Mouse (Mus musculus): ENCODE data around the gene Man1c1.

GRCm38 (mm10) chr4:134734629-134735081 is 30.6 kb upstream of the Man1c1 start:
- TF ChIP-seq CTCF (IDR thresholded peaks at IDR 0.05; ENCODE audit: control insufficient read depth, insufficient read depth, insufficient read length) (no peak), USF1 (IDR thresholded peaks at IDR 0.05; ENCODE audit: low read depth) (no peak), MAX (IDR thresholded peaks at IDR 0.05) (no peak), MYOG (IDR thresholded peaks at IDR 0.05; ENCODE audit: control insufficient read depth, extremely low read depth, insufficient read length) (no peak), MYOD1 (IDR thresholded peaks at IDR 0.05; ENCODE audit: control insufficient read depth, insufficient read length, low read depth) (no peak)
